Mouse (Mus musculus): ENCODE measurements at regions not wholly inside any gene's neighbourhood (a gene's known extent, or its start where the extent isn't known, plus 50 kb on each side); places are given as distances from the start of the nearest gene placed in this dataset.

GRCm38 (mm10) chr1:14369957-14370833 lies 1722.9 kb downstream of the 4930444P10Rik start:
- TF ChIP-seq CTCF (IDR thresholded peaks at IDR 0.05; ENCODE audit: borderline replicate concordance, extremely low read depth, insufficient read depth, insufficient read length) = no peak
- no peak for TF ChIP-seq POLR2A (IDR thresholded peaks at IDR 0.05; ENCODE audit: borderline replicate concordance, extremely low read depth, insufficient read depth, insufficient read length, poor library complexity, severe bottlenecking)
- DNase-seq (ENCODE audit: low read depth) = no peak

DNA sequence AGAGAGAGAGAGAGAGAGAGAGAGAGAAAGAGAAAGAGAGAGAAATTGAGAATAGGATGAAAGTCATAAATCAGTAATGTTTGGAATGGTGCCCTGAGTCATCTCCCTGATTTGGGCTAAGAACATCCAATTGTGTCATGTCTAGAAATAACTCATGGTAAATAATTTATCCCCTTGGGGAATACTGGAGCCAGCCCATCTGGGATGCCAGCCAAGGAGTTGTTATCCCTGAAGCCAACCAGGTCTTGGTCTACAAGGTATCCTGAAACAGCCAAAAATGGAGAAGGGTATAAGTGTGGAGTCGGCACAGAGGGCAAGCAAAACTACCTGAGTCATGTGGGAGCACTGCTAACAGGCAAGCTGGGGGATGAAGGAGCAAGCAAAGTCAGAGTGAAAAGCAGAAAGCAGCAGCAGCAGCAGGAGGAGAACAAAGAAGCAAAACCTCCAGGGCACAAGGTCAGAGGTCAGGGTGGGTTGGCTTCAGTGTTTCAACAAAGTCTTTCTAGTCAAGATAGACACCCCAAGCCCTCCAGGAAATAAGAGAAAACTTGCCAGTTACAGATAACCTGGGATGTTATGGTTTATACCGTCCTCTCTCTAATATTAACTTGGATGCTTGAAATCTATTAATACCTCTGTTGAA lies 1733.0 kb downstream of the 4930444P10Rik start:
- TF ChIP-seq CTCF (IDR thresholded peaks at IDR 0.05; ENCODE audit: borderline replicate concordance, extremely low read depth, insufficient read depth, insufficient read length) (no peak), POLR2A (IDR thresholded peaks at IDR 0.05; ENCODE audit: borderline replicate concordance, extremely low read depth, insufficient read depth, insufficient read length, poor library complexity, severe bottlenecking) (no peak)
- no peak for DNase-seq (ENCODE audit: low read depth)

Measured in brain, embryonic 14.5 days (tissue).